Mouse (Mus musculus) erythroblast, embryonic 14.5 days (primary cell): ENCODE measurements around the gene Drd5.

ENCODE experiments used
- GATA1 ChIP-seq: IDR thresholded peaks from 2 replicates; pipeline ENCODE4 v1.6.1; 2012; ENCODE audit warnings: low read length, inconsistent platforms, mixed read lengths
- TAL1 ChIP-seq: IDR thresholded peaks from 3 replicates; pipeline ENCODE4 v1.6.1; 2012; ENCODE audit warnings: low read length, inconsistent platforms, mixed read lengths

DNA sequence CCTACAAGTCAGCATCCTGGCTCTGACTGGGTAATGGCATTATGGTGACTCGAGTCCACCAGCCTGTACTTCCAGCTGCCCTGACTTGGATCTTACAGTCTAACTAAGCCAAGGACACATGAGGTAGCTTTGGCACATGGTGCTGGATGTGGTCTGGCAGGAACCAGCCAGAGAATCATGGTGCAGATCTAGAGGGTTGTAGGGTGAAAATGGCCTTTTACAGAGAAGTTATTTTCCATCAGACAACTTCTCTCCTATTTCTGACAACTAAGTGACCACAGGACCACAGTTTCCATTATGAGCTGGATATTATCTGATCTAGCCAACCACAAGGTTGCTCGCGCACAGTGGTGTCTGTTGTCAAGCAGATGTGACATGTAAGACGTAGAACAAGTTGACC is 45.3 kb upstream of the Drd5 start:
- TF ChIP-seq GATA1 = no peak
- no peak for TF ChIP-seq TAL1
